Mouse (Mus musculus): ENCODE measurements around the gene Ankrd11. TPM values are rescaled to one million over a fixed set of nuclear protein-coding genes. Genes with fewer than 3 reads are reported as not detected.

Gene Ankrd11
- total RNA-seq, 2 experiments from 2014 or later = 53.4 to 78.6 TPM

DNA sequence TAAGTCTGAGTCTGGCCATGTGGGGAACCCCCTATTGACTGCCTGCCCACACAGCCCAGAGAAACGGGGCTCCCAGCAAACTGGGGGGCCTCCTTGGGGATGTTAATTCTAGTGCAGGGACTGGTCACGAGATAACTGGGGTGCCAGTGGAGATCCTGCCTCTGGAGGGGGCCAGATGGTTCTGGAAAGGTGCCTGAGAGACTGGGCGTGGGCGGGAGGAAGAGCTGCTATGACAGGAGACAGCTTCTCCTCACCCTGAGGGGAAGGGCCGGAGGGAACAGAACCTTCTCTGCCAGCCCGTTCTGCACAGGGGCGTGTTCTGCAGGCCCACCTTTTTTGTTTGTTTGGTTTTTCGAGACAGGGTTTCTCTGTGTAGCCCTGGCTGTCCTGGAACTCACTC, 175.8 kb downstream of the Ankrd11 start:
- ATAC-seq (replicated peaks; ENCODE audit: low FRiP score, poor library complexity, severe bottlenecking) = no peak

DNA sequence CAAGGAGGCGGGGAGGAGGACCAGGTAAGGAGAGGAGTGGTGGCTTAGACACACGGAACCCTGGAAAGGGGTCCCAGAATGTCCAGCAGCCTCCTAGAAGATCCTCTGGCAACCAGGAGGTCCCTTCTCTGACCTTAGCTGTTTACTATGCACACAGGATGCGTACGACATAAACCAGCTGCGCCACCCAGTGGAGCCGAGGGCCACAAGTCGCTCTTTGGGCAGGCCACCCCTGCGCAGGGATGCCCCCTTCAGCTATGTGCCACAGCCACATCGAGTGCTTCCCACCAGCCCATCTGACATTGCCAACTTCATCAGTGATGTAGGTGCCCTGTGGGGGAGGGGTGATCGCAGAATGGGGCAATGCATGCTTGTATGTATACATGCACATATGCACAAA, 176.6 kb downstream of the Ankrd11 start:
- no peak for ATAC-seq (replicated peaks; ENCODE audit: low FRiP score, poor library complexity, severe bottlenecking)

DNA sequence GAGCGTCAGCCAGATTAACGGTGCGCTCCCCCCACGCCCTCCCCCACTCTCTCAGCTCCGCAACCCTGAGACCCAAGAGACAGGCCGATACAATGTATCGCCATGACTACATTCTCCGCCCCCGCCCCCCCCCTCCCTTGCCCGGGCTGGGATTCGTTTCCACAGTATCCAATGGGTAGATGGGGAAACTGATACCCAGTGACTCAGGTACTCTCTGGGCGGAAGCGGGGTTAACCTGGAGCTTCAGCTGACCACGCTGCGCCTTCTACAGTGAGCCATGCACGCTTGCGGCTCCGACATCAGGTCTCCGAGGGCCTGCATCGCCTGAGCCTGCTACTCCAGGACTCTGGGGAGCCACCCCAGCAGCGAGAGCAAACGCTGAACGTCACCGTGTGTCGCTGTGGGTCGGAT, 177.4 kb downstream of the Ankrd11 start:
- ATAC-seq (replicated peaks; ENCODE audit: low FRiP score, poor library complexity, severe bottlenecking) = no peak

DNA sequence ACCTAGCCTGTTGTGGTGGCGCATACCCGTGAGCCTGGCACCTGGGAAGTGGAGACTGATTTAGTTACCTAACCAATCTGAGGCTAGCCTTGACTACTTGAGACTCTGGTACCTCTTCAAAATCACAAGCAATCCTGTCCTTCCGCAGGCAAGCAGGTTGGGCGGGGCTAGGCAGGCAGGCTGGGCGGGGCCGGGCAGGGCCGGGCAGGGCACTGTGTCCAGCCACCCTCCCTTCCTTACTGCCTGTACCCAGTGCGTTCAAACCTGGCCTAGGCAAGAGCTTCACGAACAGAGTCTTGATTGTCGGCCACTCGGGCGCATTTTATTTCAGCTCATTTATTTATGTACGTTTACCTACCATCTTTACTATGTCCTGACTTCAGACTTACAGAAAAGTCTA, 182.2 kb downstream of the Ankrd11 start:
- no peak for ATAC-seq (replicated peaks; ENCODE audit: low FRiP score, poor library complexity, severe bottlenecking)

DNA sequence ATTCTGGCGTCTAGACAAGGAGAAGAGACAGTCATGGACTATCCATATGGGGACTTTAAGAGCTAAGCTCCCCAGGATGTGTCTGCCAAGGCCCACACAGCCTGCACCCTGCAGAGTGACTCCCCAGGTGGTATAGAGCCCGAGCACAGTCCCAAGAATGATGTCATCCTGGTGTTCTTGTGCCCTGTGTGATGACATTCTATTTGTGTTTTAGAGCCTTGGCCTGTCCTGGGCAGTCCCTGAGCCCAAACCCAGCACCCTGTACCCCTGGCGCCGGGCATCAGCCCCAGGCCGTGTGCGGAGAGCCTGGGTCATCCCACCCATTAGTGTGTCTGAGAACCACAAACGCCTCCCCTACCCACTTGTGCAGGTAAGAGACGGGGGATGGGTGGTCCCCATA, 185.8 kb downstream of the Ankrd11 start:
- no peak for ATAC-seq (replicated peaks; ENCODE audit: low FRiP score, poor library complexity, severe bottlenecking)

DNA sequence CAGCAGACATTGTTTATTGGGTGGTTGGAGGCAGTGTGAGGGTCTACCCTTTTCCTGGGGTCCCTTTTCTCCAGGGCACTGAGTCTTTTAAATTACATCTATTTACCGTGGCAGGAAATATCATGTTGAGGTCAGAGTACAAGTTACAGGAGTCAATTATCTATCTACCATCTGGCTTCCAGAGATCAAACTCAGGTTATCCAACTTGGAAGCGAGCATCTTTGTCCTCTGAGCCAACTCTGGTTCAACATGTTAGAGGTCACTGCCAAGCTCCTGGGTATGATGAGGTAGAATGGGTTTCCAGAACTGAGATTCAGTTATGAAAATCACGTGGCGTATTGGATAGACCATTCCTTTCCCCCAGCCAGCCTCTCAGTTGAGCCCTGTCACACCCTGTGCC, 187.0 kb downstream of the Ankrd11 start:
- no peak for ATAC-seq (replicated peaks; ENCODE audit: low FRiP score, poor library complexity, severe bottlenecking)

DNA sequence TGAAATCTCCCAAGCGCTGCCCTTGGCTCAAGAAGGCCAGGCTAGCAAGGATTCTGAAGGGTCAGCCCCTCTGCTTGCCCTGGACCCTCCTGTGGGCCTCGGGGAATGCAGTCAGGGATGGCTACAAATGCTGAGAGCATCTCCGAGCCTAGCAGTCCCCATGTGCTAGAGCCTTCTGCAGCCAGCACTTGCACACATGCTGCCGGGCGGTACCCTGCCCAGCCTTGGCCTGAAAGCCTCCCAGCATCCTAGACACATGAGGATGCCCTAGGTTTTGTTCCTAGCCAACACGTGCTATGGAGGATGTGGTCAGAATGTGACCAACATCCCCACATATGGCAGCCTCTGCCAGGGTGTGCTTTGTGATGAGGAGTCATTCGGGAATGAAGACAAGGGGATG, 187.7 kb downstream of the Ankrd11 start:
- no peak for ATAC-seq (replicated peaks; ENCODE audit: low FRiP score, poor library complexity, severe bottlenecking)

DNA sequence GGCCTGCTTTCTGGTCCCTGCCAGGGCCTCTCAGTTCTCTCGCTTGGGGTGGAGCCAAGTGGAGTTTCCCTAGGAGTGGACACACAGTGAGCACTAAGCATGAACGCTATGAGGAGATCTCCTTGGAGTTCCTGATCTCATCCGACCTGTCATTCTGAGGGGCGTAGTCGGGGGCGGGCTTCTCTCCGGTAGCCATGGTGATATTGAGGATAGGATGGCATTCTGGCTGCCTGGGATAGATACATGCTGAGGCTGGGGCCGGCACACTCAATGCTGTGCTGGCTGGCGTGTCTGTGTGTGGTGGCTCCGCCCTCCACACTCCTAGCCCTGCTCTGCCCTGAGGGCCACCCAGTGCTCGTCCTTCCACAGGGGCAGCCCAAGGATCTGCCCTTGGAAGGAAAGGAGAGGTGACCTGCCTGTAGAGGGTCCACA, 188.7 kb downstream of the Ankrd11 start:
- ATAC-seq (replicated peaks; ENCODE audit: low FRiP score, poor library complexity, severe bottlenecking) = no peak

DNA sequence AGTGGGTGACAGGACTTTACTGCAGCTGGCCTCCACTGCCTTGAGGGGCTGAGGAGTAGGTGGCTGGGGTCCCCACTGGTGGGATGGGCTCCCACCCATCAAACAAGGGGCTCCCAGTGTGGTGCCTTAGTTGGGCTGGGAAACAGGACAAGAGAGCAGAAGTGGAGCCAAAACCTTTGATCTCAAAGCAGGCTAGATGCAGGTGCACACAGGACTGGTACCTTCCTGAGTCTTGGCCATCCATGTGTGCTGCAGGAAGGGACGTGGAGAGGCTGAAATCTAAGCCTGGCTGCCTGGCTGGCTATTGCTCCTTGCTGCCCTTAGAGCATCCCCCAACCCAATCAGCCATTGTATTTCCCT, 189.6 kb downstream of the Ankrd11 start:
- ATAC-seq (replicated peaks; ENCODE audit: low FRiP score, poor library complexity, severe bottlenecking) = no peak

DNA sequence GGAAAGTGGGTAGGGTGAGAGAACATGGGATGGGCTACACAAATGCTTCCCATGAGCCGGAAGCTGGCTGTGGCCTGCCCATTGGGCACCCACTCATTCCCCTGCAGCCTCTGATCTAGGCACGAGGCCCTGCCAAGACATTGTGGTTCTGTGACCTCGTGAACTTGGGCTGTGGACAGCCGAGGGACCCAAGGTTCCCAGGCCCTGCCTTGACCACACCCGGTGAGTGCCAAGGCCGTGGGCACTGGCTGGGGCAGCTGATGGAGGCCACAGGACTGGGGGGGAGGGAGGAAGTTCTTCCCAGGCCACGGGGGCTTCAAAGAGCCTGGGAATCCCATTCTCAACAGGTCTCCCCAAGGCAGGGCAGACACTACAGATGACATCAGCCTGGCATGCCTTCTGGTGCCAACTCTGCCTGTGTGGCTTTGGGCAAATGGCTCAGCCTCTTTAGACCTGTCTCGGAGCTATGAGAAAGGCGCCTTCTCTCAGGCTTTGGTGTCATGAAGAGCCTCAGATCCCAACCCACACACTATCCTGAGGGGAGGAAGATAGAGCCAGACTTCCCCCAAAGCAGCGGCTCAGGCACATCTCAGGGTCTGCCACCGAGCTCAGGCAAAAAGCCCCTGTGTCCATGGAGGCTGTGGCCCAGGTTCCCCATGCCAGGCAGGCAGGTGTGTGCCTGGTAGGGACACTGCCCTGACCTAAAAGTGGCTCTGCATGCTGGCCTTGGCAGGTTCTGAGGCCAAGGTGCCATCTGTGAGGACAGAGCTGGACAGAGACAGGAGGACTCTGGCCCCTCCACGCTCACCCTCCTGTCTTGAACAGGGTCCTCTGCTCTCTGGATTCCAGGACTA, 190.2 kb downstream of the Ankrd11 start:
- no peak for ATAC-seq (replicated peaks; ENCODE audit: low FRiP score, poor library complexity, severe bottlenecking)

DNA sequence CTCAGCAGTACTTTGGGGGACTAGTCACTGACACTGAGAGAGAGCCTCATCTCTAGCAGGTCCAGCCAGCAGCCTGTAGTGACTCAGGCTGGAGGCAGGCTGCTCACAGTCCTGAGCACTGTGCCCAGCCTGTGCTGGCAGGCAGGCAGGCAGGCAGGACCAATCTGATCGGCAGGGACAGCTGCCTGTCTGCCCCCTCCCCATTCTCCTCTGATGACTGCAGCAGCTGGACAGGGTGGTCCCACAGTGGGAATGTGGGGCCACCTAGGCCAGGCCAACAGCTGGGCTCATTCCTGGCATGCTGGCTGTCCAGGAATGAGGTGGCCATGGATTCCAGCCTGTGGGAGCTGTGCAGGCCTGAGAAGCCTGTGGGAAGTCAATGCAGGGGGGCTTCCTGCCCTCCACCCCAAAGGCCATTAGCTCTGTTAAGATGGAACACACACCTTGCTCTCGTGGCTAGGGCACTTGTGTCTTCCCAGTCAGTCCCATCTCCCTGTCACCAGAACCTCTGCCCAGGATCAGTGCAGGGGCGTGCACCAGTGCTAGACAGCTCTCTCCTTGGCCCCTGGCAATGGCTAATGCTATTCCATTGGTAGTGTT, 191.3 kb downstream of the Ankrd11 start:
- ATAC-seq (replicated peaks; ENCODE audit: low FRiP score, poor library complexity, severe bottlenecking) = no peak

DNA sequence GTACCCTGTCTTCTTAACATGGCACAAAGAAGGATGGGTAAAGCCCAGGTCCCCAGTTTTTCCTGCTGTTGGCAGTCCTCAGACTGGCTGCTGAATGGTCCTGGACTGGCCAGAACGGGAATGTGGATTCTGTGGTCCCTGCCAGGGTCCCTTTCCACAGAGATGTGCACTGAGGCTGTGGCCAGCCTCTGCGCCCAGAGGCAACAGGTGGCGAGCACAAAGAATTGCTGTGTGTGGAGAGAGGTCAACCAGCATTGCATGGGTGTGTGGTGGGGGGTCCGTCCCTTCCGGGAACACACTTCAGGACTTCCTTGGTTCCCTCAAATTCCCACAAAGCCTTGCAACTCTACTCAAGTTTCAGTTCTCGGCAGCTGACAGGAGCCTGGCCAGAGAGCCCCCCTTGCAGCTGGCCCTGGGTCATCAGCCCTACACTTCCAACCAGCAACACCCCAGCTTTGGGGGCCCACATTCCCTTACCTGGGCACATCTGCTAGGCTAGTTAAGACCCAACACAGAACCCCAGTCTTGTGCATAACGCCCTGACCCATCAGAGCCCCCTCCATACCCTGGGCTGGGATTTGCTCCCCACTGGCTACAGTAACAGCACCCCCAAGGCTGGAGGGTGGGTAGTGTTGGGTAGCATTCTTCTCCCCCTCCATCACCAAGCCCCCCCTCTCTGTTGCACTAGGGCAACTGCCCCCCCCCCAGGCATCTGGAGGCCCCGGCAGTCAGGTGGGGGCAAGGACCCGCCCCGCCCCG, 192.7 kb downstream of the Ankrd11 start:
- ATAC-seq (replicated peaks; ENCODE audit: low FRiP score, poor library complexity, severe bottlenecking) = no peak

DNA sequence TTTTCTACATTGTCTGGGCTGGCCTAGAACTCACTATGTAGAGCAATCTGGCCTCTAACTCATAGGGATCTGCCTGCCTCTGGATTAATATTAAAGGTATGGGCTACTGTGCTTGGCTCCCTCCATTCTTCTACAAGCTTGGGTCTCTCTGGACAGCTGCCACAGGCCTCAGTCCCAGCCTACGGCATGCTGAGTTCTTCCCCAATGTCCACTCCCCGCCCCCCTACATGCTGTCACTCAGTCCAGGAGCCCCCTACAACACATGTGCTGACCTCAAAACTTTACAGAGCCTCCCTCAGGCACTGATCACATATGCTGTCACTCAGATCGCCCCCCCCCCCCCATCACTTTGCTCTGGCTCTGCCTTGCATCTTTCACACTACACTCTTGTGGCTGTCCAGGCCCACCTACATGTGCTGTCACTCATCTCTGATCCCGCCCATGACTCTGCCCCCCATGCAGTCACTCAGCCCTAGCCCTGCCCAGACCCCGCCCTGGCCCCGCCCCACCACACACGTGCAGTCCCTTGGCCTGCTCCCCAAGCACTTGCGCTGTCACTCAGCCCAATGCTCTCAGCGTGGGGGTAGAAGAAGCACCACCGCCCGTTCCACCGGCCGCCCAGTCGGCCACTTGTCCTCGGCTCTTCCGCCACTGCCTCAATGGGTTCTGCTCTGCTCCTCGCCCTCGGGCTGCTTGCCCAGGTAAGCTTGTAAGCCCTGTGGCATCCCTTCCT, 194.1 kb downstream of the Ankrd11 start, which contains the start of gene Cdh15:
Gene Cdh15, plus strand, starts transcription at position 138 of the 733 bp plus-strand sequence.
- ATAC-seq (replicated peaks; ENCODE audit: low FRiP score, poor library complexity, severe bottlenecking) = 0 out of 2 replicates have a peak, but pooled peaks have one; percentile 18

DNA sequence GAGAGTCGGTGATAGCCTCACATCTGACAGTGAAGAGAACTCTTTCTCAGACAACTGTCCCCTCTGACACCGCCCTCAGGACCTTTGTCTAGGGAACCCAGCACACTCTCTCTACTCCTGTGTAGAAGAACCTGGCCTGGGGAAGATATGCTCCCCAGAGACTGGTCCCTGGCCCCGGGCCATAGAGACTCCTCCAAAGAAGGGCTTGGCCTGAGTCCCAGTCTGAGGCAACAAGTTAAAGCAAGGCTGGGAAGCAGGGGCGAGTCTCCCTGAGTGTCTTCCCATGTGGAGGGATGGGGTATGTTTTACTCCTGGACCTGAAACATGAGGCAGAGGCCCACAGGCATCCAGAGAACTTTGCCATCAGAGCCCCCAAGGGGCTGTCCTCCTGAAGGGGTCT, 196.4 kb downstream of the Ankrd11 start:
- ATAC-seq (replicated peaks; ENCODE audit: low FRiP score, poor library complexity, severe bottlenecking) = no peak

DNA sequence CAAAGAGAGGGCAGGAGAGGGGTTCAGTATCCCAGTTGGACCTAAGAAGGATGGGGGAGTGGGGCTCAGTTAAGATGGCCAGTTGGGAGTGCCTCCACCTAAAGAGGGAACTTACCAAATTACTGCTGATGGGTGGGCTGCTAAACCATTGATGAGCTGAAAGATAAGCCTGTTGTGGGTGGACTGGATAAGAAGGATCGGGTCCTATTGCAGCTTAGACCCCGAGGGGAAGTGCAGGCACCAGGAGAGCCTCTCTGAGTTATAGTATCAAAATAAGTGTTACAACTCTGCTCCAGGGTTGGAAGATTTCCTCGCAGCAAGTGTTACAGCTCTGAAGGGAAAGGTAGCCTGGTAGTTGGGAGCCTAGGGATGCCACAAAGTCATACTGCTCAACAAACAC, 197.9 kb downstream of the Ankrd11 start:
- ATAC-seq (replicated peaks; ENCODE audit: low FRiP score, poor library complexity, severe bottlenecking) = no peak

DNA sequence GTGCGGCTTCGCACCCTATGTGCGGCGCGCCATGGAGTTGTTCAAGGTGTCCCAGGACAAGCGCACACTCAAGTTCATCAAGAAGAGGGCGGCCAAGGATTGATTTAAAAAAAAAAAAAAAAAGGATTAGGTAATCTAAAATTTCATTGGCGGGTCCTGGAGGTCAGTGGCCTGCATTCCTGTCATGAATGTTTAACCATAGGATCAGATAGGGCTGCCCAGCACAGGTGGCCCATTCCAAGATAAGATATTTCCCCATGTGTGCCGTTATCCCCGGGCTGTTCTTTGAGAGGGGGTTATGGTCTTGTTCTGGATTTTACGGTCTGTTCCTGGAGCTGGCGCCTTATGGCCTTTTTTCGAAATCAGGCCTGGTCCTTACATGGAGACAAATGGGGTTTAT, 205.4 kb downstream of the Ankrd11 start:
- no peak for ATAC-seq (replicated peaks; ENCODE audit: low FRiP score, poor library complexity, severe bottlenecking)

DNA sequence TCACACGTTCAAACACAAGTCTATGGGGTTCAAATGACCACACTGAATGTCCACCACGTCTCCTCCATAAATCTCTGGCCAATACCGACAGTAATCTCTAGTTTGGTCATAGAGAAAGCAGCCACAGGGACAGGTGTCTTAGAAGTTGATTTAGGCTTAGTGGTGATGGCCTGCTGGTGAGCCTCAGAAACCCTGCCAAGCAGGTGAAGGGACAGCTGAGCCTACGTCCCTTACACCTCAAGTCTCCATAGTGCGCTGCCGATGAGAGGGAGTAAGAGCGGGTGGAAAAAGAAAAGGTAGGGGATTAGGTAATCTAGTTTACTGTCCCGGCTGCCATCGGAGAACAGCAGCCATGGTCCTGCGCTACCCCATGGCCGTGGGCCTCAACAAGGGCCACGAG, 205.9 kb downstream of the Ankrd11 start:
- ATAC-seq (replicated peaks; ENCODE audit: low FRiP score, poor library complexity, severe bottlenecking) = no peak

DNA sequence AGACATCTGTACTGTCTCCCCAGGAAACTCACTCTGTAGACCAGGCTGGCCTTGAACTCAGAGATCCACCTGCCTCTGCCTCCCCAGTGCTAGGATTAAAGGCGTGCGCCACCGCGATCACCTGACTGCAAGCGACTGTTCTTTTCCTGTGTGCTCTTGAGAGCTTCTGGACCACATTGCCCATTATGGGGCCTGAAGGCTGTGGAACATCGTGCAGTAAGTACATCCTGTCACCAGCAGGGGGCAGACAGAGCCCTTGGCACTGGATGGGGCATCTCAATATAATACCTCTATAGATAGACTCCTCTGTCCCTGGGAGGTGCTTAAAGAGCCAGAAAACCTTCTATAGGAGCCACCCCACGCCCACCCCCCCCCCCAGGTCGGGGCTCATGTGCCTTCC, 207.1 kb downstream of the Ankrd11 start:
- peak; percentile 68 for ATAC-seq (replicated peaks; ENCODE audit: low FRiP score, poor library complexity, severe bottlenecking)

DNA sequence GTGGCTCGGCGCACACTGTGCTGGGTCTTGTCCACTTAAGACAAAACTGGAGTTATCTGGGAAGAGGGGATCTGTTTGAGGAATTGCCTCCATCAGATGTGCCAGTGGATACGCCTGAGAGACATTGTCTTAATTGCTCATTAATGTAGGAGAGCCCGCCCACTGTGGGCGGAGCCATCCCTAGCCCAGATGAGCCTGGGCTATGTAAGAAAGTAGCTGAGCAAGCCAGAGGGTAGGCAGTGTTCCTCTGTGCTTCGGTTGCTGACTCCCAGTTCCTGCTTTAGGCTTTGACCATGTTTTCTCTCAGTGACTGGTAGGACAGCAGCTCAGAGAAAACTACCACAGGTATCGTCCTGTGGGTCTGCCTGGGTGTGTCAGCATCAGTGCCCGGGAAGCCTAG, 207.7 kb downstream of the Ankrd11 start:
- no peak for ATAC-seq (replicated peaks; ENCODE audit: low FRiP score, poor library complexity, severe bottlenecking)
